Mouse (Mus musculus) CD4-positive helper T cell, adult 2 months (primary cell): ENCODE data around the gene Fam49a.
"Not testable (repeated sequence)": the region's sequence is repeated elsewhere in the genome, so short reads cannot be mapped to it uniquely, and the experiment has no call there.

Experiments used
- DNase-seq: peaks from one replicate; pipeline ENCODE4 v3.0.0-alpha.2; 2012; ENCODE audit warnings: low read depth, missing footprints, low spot score

The Fam49a gene

GRCm38 (mm10) chr12:12314326-12314725 is 52.4 kb downstream of the Fam49a start:
- DNase-seq = no peak

- DNase-seq = no peak
These were observed 53.1 kb downstream of the Fam49a start for GRCm38 (mm10) chr12:12315011-12315410.

- DNase-seq = no peak
These were observed 55.0 kb downstream of the Fam49a start for GRCm38 (mm10) chr12:12316956-12317355.

- DNase-seq = no peak
These were observed 55.7 kb downstream of the Fam49a start for GRCm38 (mm10) chr12:12317606-12318005.

GRCm38 (mm10) chr12:12318140-12318734 is 56.3 kb downstream of the Fam49a start:
- DNase-seq = peak; percentile 56

- no peak for DNase-seq
These were observed 58.8 kb downstream of the Fam49a start for GRCm38 (mm10) chr12:12320693-12321092.

GRCm38 (mm10) chr12:12321111-12321510 is 59.2 kb downstream of the Fam49a start:
- DNase-seq = no peak

GRCm38 (mm10) chr12:12323084-12323483 is 61.1 kb downstream of the Fam49a start:
- no peak for DNase-seq

GRCm38 (mm10) chr12:12323616-12324223 is 61.8 kb downstream of the Fam49a start:
- DNase-seq = peak; percentile 76

- DNase-seq = not testable (repeated sequence)
These were observed 62.3 kb downstream of the Fam49a start for GRCm38 (mm10) chr12:12324266-12324665.

GRCm38 (mm10) chr12:12333526-12334310 is 71.8 kb downstream of the Fam49a start:
- DNase-seq = no peak

GRCm38 (mm10) chr12:12334486-12334885 is 72.5 kb downstream of the Fam49a start:
- no peak for DNase-seq

- no peak for DNase-seq
These were observed 73.6 kb downstream of the Fam49a start for GRCm38 (mm10) chr12:12335566-12335965.

GRCm38 (mm10) chr12:12337378-12337777 is 75.4 kb downstream of the Fam49a start:
- no peak for DNase-seq

GRCm38 (mm10) chr12:12343320-12343719 is 81.4 kb downstream of the Fam49a start:
- DNase-seq = no peak

GRCm38 (mm10) chr12:12348625-12349024 is 86.7 kb downstream of the Fam49a start:
- DNase-seq = no peak

GRCm38 (mm10) chr12:12349645-12350288 is 87.8 kb downstream of the Fam49a start:
- DNase-seq = peak; percentile 50

- DNase-seq = no peak
These were observed 90.0 kb downstream of the Fam49a start for GRCm38 (mm10) chr12:12351816-12352552.

- no peak for DNase-seq
These were observed 92.2 kb downstream of the Fam49a start for GRCm38 (mm10) chr12:12354115-12354653.

- DNase-seq = no peak
These were observed 94.1 kb downstream of the Fam49a start for GRCm38 (mm10) chr12:12356048-12356447.

GRCm38 (mm10) chr12:12356463-12356862 is 94.5 kb downstream of the Fam49a start:
- no peak for DNase-seq
